Mouse (Mus musculus) lung, embryonic 16.5 days (tissue): ENCODE results near the gene Tesc. TPM values are rescaled to one million over a fixed set of nuclear protein-coding genes. Genes with fewer than 3 reads are reported as not detected.

Source experiments
- ATAC-seq: fragments of 200-750 bp; cut with Nextera tagmentation; 2 replicates; pipeline ENCODE4 v1.8.0; 2017; ENCODE audit warnings: low read depth, mild to moderate bottlenecking, moderate library complexity
- H3K27ac ChIP-seq: fragments of 300-500 bp; sonication (generic); 2 replicates; pipeline ENCODE4 v1.5.1; 2014; ENCODE audit warnings: mild to moderate bottlenecking, control low read depth, low read length
- H3K27me3 ChIP-seq: fragments of 300-500 bp; sonication (generic); 2 replicates; pipeline ENCODE4 v1.6.1; 2014; ENCODE audit warnings: low read depth, low read length, mixed read lengths; ENCODE audit not compliant: control insufficient read depth, insufficient read depth
- H3K36me3 ChIP-seq: fragments of 300-500 bp; sonication (generic); 2 replicates; pipeline ENCODE4 v1.6.1; 2014; ENCODE audit warnings: low read length; ENCODE audit not compliant: control insufficient read depth, insufficient read depth
- H3K4me1 ChIP-seq: fragments of 300-500 bp; sonication (generic); replicated peaks from 2 replicates; pipeline ENCODE4 v1.6.1; 2014; ENCODE audit warnings: low read length, mixed read lengths; ENCODE audit not compliant: control insufficient read depth, insufficient read depth
- H3K4me2 ChIP-seq: fragments of 300-500 bp; sonication (generic); 2 replicates; pipeline ENCODE4 v1.6.1; 2014; ENCODE audit warnings: low read depth, low read length, control low read depth
- H3K4me3 ChIP-seq: fragments of 300-500 bp; sonication (generic); 2 replicates; pipeline ENCODE4 v1.5.1; 2014; ENCODE audit warnings: mild to moderate bottlenecking, low read length, control low read depth
- H3K9ac ChIP-seq: fragments of 300-500 bp; sonication (generic); 2 replicates; pipeline ENCODE4 v1.6.1; 2014; ENCODE audit warnings: low read length, control low read depth
- H3K9me3 ChIP-seq: fragments of 300-500 bp; sonication (generic); 2 replicates; pipeline ENCODE4 v1.6.1; 2016; ENCODE audit warnings: low read length; ENCODE audit not compliant: control insufficient read depth
- WGBS: fragments of 180-500 bp; shearing (Covaris S2); extraction: QIAGEN DNeasy Blood & Tissue Kit; methylation state at CpG from one replicate; pipeline ENCODE4 v1.1.7; 2014; 5-methylcytosine and 5-hydroxymethylcytosine counted together
- polyA plus RNA-seq: library from polyadenylated mRNA; unstranded; fragments of >200 nt; fragmentation: Nextera tagmentation; extraction: Ambion mirVana; gene quantifications from 2 replicates; pipeline ENCODE4 v1.2.1, GENCODE M21; 2015

The Tesc gene
- polyA plus RNA-seq, 1 experiment from 2014 or later: 8.6 TPM

DNA sequence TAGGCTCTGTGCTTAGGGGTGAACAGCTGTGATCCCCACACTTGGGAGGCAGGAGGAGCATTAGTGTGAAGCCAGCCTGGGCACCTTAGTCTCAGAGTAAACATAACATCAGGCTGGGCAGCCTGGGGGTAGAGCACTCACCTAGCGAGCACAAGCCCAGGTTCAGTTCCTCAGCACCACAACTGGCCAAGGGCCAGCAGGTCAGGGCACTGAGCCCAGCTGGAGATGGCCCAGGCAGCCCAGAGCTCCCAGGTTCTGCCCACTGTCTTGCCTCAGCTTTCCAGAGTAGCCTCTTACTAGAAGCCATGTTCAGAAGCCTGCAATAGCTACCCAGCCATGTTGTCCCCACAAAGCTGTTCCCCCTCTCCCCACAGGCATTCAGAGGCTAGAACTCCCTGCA, 21.8 kb upstream of the Tesc start:
- no peak overlapping the region for H3K4me3 ChIP-seq
- no peak for ATAC-seq
- H3K9ac ChIP-seq: no peak overlapping the region
- H3K36me3 ChIP-seq: peaks cover 45% of the 10 kb centered on the region
- H3K4me2 ChIP-seq: no peak overlapping the region
- 71% methylated on average over 1 of the region's 1 CpGs for WGBS
- no peaks in the 10 kb centered on the region for H3K27me3 ChIP-seq
- H3K4me1 ChIP-seq: no peaks in the 10 kb centered on the region
- H3K27ac ChIP-seq: no peak overlapping the region
- no peaks in the 10 kb centered on the region for H3K9me3 ChIP-seq

DNA sequence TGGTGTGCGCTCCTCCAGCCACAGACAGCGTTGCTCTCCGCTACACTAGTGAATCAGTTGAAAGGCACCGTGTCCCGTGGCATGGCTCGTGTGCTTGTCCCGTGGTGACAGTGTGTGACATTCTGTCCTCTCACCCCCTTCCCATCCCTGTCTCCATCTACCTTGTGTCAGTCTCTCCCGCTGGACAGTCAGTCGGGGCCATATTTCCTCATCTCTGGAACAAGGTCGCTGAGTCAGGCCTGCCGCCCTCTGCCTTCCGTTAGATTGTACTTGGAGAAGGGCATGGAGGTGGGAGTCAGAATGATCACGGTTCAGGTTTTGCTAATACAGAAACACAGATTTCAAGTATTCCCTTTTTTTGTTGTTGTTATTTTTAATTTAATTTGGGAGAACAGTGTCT, 19.2 kb upstream of the Tesc start:
- Histone ChIP-seq H3K4me3 (no peak overlapping the region), H3K9me3 (no peaks in the 10 kb centered on the region), H3K4me2 (no peak overlapping the region), H3K27me3 (no peaks in the 10 kb centered on the region), H3K4me1 (no peaks in the 10 kb centered on the region), H3K27ac (no peak overlapping the region), H3K36me3 (peaks cover 27% of the 10 kb centered on the region), H3K9ac (no peak overlapping the region)
- WGBS: 88% methylated on average over 13 of the region's 13 CpGs
- no peak for ATAC-seq

DNA sequence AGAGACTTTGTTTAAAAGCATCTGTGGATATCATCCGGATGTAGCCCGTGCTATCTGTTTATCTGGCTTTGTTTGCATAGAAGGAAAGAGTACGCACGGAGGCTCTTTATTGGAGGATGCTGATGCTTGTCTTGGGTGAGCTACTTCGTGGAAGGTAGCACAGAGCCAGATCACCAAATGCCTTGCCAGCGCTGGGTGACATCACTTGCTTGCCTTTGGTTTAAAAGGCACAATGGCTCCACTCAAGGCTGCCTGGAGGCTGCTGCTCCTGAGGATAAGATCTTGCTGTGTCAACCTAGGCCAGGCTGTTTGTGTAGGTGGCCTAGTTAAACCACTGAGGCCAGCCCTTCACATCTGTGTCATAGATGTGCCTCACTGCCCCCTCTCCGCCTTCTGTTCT, 16.7 kb upstream of the Tesc start:
- no peak overlapping the region for H3K4me3 ChIP-seq
- H3K9ac ChIP-seq: no peak overlapping the region
- no peak overlapping the region for H3K4me2 ChIP-seq
- H3K4me1 ChIP-seq: no peaks in the 10 kb centered on the region; the same call in 1 of the 2 replicates
- 51% methylated on average over 7 of the region's 7 CpGs for WGBS
- H3K36me3 ChIP-seq: peaks cover 24% of the 10 kb centered on the region
- no peak overlapping the region for H3K27ac ChIP-seq
- no peaks in the 10 kb centered on the region for H3K27me3 ChIP-seq
- ATAC-seq: no peak
- no peaks in the 10 kb centered on the region for H3K9me3 ChIP-seq

GRCm38 (mm10) chr5:118011796-118012195, 15.7 kb upstream of the Tesc start:
- WGBS: 62% methylated on average over 7 of the region's 7 CpGs
- ATAC-seq: no peak
- no peak overlapping the region for H3K4me3 ChIP-seq

GRCm38 (mm10) chr5:118015028-118015427, 12.5 kb upstream of the Tesc start:
- Histone ChIP-seq H3K27ac (no peak overlapping the region), H3K36me3 (no peaks in the 10 kb centered on the region), H3K9ac (no peak overlapping the region), H3K4me1 (no peaks in the 10 kb centered on the region; the same call in 1 of the 2 replicates), H3K4me3 (no peak overlapping the region), H3K9me3 (no peaks in the 10 kb centered on the region), H3K4me2 (no peak overlapping the region), H3K27me3 (no peaks in the 10 kb centered on the region)
- WGBS: 16% methylated on average over 12 of the region's 12 CpGs
- ATAC-seq: peak; percentile 31; the same call in 1 of the 2 replicates

More at GRCm38 (mm10) chr5:118011796-118012195, 15.7 kb upstream of the Tesc start:
- no peaks in the 10 kb centered on the region for H3K9me3 ChIP-seq
- H3K9ac ChIP-seq: no peak overlapping the region
- H3K27ac ChIP-seq: no peak overlapping the region
- no peaks in the 10 kb centered on the region for H3K27me3 ChIP-seq
- H3K4me2 ChIP-seq: no peak overlapping the region
- H3K4me1 ChIP-seq: no peaks in the 10 kb centered on the region; the same call in 1 of the 2 replicates
- H3K36me3 ChIP-seq: peaks cover 21% of the 10 kb centered on the region

GRCm38 (mm10) chr5:118015669-118016068, 11.9 kb upstream of the Tesc start:
- no peak overlapping the region for H3K4me3 ChIP-seq
- H3K36me3 ChIP-seq: no peaks in the 10 kb centered on the region
- WGBS: 79% methylated on average over 2 of the region's 2 CpGs
- H3K9ac ChIP-seq: no peak overlapping the region
- H3K4me1 ChIP-seq: no peaks in the 10 kb centered on the region; the same call in 1 of the 2 replicates
- no peak overlapping the region for H3K4me2 ChIP-seq
- no peak overlapping the region for H3K27ac ChIP-seq
- ATAC-seq: no peak
- no peaks in the 10 kb centered on the region for H3K9me3 ChIP-seq
- no peaks in the 10 kb centered on the region for H3K27me3 ChIP-seq

DNA sequence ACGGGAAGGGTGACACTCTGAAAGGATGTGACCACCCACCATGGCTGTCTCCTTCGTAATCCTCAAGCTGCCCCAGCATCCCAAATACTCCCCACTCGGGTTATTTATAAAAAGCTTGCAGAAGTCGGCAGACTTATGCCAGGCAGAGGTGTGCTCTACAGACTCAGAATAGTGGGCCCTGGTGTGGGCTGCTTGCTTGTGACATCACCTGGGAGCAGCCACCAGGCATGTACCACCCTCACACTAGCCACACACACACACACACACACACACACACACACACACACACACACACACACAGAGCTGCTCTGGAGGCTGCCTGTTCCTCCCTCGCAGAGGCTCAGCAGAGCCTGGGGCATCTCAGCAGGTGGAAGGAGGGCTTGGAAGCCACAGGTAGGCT, 10.0 kb upstream of the Tesc start:
- no peak overlapping the region for H3K4me3 ChIP-seq
- 42% methylated on average over 5 of the region's 5 CpGs for WGBS

DNA sequence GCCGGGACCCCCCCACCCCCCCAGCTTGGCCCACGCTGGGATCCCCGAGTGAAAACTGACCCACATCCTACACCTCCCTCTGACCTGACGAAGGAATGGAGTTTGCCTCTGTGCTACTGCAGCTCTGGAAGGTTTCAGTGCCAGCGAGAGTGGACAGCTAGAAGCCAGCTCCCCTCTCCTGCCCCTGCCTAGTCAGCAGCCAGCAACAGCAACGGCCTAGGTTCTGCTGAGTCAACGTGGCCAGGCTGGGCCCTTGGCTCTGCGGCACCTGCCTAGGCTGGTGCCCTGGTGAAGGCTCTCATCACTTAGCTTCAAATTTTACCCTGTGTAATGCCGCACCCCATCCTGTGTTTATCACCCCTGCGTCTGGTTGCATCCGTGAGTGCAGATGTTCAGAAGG, 7.6 kb upstream of the Tesc start:
- Histone ChIP-seq H3K27me3 (no peaks in the 10 kb centered on the region), H3K27ac (no peak overlapping the region), H3K4me1 (no peaks in the 10 kb centered on the region; the same call in 1 of the 2 replicates), H3K9ac (no peak overlapping the region), H3K9me3 (no peaks in the 10 kb centered on the region), H3K36me3 (no peaks in the 10 kb centered on the region), H3K4me2 (no peak overlapping the region), H3K4me3 (no peak overlapping the region)
- 57% methylated on average over 11 of the region's 11 CpGs for WGBS
- no peak for ATAC-seq

More for the DNA sequence above, 10.0 kb upstream of the Tesc start:
- H3K4me2 ChIP-seq: no peak overlapping the region
- H3K27ac ChIP-seq: no peak overlapping the region
- no peaks in the 10 kb centered on the region for H3K9me3 ChIP-seq
- no peaks in the 10 kb centered on the region for H3K36me3 ChIP-seq
- no peaks in the 10 kb centered on the region; the same call in 1 of the 2 replicates for H3K4me1 ChIP-seq
- no peak overlapping the region for H3K9ac ChIP-seq
- no peaks in the 10 kb centered on the region for H3K27me3 ChIP-seq
- no peak for ATAC-seq

- Histone ChIP-seq H3K36me3 (no peaks in the 10 kb centered on the region), H3K27ac (no peak overlapping the region), H3K27me3 (peaks cover 25% of the 10 kb centered on the region), H3K9me3 (no peaks in the 10 kb centered on the region), H3K4me2 (no peak overlapping the region), H3K9ac (no peak overlapping the region), H3K4me3 (no peak overlapping the region), H3K4me1 (peaks cover 17% of the 10 kb centered on the region)
- no peak for ATAC-seq
- WGBS: 45% methylated on average over 3 of the region's 3 CpGs
Observed at GRCm38 (mm10) chr5:118023053-118023452, 4.5 kb upstream of the Tesc start.

DNA sequence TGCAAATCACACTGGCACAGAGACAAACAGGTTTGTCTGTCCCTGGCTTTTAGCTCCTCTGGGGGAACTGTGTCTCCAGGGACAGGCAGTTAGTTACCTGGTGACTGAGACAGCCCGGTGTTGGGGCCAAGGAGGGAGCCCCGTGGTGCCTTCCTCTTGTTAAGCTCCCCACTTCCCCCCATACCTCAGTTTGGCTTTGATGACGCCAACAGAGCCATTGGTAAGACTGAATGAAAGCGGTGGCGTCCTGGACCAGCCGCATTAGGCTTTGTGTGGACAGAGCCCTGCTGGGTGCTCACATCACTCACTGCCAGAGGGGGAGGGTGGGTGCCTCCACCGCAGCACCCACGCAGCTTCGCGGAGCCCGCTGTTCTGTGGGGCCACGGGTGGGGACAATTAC, 1.7 kb upstream of the Tesc start:
- H3K27me3 ChIP-seq: peaks cover 45% of the 10 kb centered on the region

More for the DNA sequence above, 1.7 kb upstream of the Tesc start:
- 11% methylated on average over 12 of the region's 12 CpGs for WGBS
- Histone ChIP-seq H3K4me1 (peaks cover 33% of the 10 kb centered on the region), H3K4me3 (no peak overlapping the region), H3K9ac (no peak overlapping the region), H3K9me3 (no peaks in the 10 kb centered on the region), H3K36me3 (no peaks in the 10 kb centered on the region), H3K4me2 (no peak overlapping the region), H3K27ac (no peak overlapping the region)
- no peak for ATAC-seq
